Mouse (Mus musculus) liver, adult 2 months (tissue): ENCODE data around the gene Ttc34.

Source experiments
- CTCF ChIP-seq: fragments of 200-500 bp; IDR thresholded peaks from 2 replicates; pipeline ENCODE4 v1.5.1; 2011; ENCODE audit warnings: low read depth, low read length, control low read depth
- POLR2A ChIP-seq: fragments of 200-500 bp; IDR thresholded peaks from 2 replicates; pipeline ENCODE4 v1.6.1; 2011; ENCODE audit warnings: low read length, control low read depth; ENCODE audit not compliant: insufficient read depth; ENCODE audit errors: extremely low read depth

GRCm38 (mm10) chr4:154825662-154826061 lies 11.6 kb upstream of the Ttc34 start:
- no peak for TF ChIP-seq POLR2A
- TF ChIP-seq CTCF, result peak; percentile 89
